Mouse (Mus musculus) olfactory bulb, adult 2 months (tissue): ENCODE measurements around the gene Abca15.

Experiments
- CTCF ChIP-seq: fragments of 200-500 bp; IDR thresholded peaks from 2 replicates; pipeline ENCODE4 v1.5.1; 2012; ENCODE audit warnings: low read depth, mild to moderate bottlenecking, low read length, moderate library complexity; ENCODE audit not compliant: insufficient read depth
- POLR2A ChIP-seq: fragments of 200-500 bp; IDR thresholded peaks from 2 replicates; pipeline ENCODE4 v1.6.1; 2012; ENCODE audit warnings: mild to moderate bottlenecking, low read depth, low read length, moderate library complexity; ENCODE audit not compliant: insufficient read depth

DNA sequence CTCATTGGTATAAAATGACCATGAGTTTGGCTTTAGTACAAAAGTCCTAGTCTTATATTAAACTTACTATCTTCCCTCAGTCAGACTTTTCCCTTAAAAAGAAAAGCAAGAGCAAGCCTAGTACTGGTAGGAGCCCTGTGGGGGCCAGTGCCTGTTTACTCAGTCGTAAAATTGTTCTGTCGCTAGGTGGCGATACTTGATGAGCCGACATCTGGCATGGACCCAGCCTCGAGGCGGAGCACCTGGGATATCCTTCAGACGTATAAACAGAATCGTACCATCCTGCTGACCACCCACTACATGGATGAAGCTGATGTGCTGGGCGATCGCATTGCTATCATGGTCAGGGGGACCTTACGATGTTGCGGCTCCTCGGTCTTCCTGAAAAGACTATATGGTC, 32.7 kb downstream of the Abca15 start:
- TF ChIP-seq CTCF (no peak), POLR2A (no peak)
